Mouse (Mus musculus): ENCODE results near the gene Cyp4f13. TPM values are rescaled to one million over a fixed set of nuclear protein-coding genes. Genes with fewer than 3 reads are reported as not detected.

Cyp4f13 gene
- polyA plus RNA-seq, 1 experiment from 2014 or later, result 10.0 TPM

DNA sequence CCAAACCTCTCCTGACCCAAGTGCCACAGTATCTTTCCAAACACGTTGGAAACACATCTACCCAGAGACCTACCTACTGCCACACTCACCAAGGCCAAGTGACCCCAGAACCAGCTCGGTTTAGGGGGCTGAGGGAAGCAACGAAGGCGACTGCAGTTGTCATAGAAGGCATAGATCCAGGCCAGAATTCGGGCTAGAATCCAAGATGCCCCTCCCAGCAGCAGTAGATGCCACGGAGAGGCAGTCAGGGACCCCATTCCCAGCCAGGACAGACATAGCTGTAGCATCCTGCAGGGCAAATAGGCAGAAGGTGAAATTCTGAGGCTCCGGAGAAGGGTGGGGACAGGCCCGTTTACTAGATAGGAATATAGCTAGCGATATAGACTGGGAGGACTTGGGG, 486 bp downstream of the Cyp4f13 start:
- H3K27me3 ChIP-seq, result no peaks in the 10 kb centered on the region
- peak overlapping the region; percentile 93 for H3K4me2 ChIP-seq
- peak overlapping the region; percentile 77 for H3K9ac ChIP-seq
- H3K27ac ChIP-seq, result peak overlapping the region; percentile 85
- H3K4me1 ChIP-seq (replicated peaks), result peaks cover 19% of the 10 kb centered on the region
- WGBS, result 45% methylated on average over 9 of the region's 9 CpGs
- peak overlapping the region; percentile 80 for H3K4me3 ChIP-seq
- no peaks in the 10 kb centered on the region for H3K9me3 ChIP-seq (replicated peaks)
- H3K36me3 ChIP-seq, result no peaks in the 10 kb centered on the region
- ATAC-seq (replicated peaks; ENCODE audit: insufficient number of reproducible peaks, insufficient read depth, low FRiP score, low read depth), result no peak

DNA sequence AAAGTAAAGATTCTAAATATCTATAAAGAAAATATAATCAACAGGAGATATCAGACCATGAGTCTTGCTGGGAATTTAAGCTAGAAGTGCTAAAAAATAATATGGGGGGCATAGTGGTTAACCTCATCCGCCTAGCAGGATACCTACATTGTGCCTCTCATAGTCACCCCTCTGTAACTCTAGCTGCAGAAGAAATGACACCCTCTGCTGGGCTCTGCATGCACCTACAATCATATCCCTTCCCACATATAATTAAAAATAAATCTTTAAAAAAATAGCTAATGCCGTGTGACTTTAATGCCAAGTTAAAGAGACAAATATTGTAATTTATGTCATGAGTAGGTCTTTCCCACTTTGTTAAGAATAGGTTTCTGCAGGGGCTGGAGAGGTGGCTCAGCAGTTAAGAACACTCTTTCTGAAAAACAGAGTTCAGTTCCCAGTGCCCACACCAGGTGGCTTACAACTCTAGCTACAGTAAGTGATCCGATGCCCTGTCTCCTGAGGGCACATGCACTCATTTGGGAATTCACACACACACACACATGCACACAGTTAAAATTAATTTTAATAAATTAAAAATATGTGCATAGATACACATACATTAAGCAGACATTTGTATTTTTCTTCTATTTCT, 2.7 kb downstream of the Cyp4f13 start:
- Histone ChIP-seq H3K4me3 (no peak overlapping the region), H3K4me1 (replicated peaks) (peaks cover 19% of the 10 kb centered on the region), H3K27me3 (no peaks in the 10 kb centered on the region), H3K9ac (no peak overlapping the region), H3K4me2 (no peak overlapping the region), H3K36me3 (no peaks in the 10 kb centered on the region), H3K27ac (no peak overlapping the region), H3K9me3 (replicated peaks) (no peaks in the 10 kb centered on the region)
- WGBS, result 64% methylated on average over 3 of the region's 3 CpGs
- no peak for ATAC-seq (replicated peaks; ENCODE audit: insufficient number of reproducible peaks, insufficient read depth, low FRiP score, low read depth)

DNA sequence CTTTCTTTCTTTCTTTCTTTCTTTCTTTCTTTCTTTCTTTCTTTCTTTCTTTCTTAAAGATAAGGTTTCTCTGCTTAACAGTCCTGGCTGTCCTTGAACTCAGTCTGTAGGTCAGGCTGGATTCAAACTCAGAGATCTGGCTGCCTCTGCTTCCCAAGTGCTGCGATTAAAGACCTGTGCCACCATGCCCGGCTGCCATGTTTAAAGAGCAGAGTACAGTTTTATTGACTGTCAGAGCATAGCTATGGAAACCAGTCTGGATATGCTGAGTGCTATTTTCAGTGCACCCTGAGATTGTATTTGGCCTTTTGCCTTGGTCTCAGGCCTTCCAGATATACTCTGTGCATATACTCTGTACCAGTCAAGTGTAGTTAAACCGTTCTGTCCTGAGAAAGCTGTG, 3.5 kb downstream of the Cyp4f13 start:
- Histone ChIP-seq H3K36me3 (no peaks in the 10 kb centered on the region), H3K27me3 (no peaks in the 10 kb centered on the region), H3K9me3 (replicated peaks) (no peaks in the 10 kb centered on the region), H3K9ac (no peak overlapping the region), H3K4me2 (no peak overlapping the region), H3K27ac (no peak overlapping the region), H3K4me3 (no peak overlapping the region), H3K4me1 (replicated peaks) (peaks cover 19% of the 10 kb centered on the region)
- no peak for ATAC-seq (replicated peaks; ENCODE audit: insufficient number of reproducible peaks, insufficient read depth, low FRiP score, low read depth)
- 88% methylated on average over 3 of the region's 3 CpGs for WGBS

DNA sequence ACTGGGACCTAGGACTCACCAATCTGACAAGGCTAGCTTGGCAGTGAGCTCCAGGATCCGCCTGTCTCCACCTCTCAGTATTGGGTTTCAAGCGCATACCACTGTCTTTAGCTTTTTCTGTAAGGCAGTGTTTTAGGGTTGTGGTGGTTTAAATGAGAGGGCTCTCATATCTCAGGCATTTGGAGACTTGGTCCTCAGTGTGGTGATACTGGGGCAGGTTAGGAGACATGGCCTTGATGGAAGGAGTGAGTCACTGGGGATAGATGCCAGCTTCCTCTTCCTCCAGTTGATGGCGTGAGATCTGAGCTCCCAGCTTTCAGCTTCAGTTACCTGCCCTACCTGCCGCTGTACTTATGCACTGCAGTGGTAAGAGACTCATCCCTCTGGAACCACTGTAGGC, 7.4 kb downstream of the Cyp4f13 start:
- Histone ChIP-seq H3K36me3 (no peaks in the 10 kb centered on the region), H3K9me3 (replicated peaks) (no peaks in the 10 kb centered on the region), H3K27me3 (no peaks in the 10 kb centered on the region), H3K4me3 (no peak overlapping the region), H3K27ac (no peak overlapping the region), H3K9ac (no peak overlapping the region), H3K4me2 (no peak overlapping the region), H3K4me1 (replicated peaks) (no peaks in the 10 kb centered on the region)
- no peak for ATAC-seq (replicated peaks; ENCODE audit: insufficient number of reproducible peaks, insufficient read depth, low FRiP score, low read depth)
- WGBS, result 75% methylated on average over 4 of the region's 4 CpGs

DNA sequence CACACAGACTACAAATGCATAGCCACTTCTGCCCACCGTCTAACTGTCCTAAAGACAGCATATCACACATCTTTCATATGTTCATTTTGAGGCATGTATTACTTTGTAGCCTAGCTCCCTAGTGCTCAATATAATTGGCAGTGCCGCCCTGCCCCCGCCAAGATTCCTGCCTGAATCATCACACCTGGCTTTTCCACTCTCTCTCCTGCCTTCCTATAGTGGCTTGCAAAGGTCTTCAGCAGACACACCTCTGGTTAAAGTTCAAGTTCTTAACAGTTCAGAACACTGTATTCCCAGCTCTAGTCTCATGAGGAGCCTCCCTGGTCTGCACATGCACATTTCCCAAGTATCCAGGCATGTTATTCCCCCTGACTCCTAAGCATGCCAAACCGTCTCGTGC, 19.4 kb downstream of the Cyp4f13 start:
- Histone ChIP-seq H3K9ac (no peak overlapping the region), H3K4me2 (no peak overlapping the region), H3K36me3 (no peaks in the 10 kb centered on the region), H3K4me1 (replicated peaks) (peaks cover 5% of the 10 kb centered on the region), H3K27me3 (0 out of 2 replicates have a peak, but pooled peaks cover 3% of the 10 kb centered on the region), H3K4me3 (no peak overlapping the region), H3K27ac (no peak overlapping the region), H3K9me3 (replicated peaks) (no peaks in the 10 kb centered on the region)
- 76% methylated on average over 5 of the region's 5 CpGs for WGBS
- ATAC-seq (replicated peaks; ENCODE audit: insufficient number of reproducible peaks, insufficient read depth, low FRiP score, low read depth), result no peak

DNA sequence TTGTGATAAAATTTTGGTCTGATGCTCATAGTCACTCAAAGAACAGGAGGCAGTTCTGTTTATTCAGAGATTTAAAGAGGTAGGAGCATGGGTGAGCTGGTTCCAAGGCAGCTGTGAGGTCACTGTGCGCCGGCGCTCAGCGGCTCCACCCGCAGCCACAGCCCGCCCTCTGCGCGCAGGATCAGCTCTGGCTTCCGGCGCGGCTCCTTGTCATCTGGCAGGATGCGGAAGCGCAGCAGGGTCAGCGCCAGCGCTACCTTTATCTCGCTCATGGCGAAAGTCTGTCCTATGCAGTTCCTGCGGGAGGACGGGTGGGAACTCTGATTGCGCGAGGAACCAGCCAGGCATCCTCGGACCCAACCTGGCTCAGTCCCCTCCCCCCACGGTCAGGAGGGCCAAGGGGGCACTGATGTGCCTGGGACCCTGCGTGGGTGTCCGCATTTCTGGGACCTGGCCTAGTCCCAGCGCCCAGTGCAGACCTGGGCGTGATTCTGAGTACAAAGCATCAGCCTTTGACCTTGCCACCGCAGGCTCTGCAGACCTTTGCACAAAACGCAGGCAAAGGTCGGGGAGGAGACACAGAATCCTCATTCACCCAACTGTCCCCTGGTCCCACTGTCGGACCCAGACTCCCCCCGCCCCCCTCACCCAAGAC, 22.4 kb downstream of the Cyp4f13 start:
- Histone ChIP-seq H3K27ac (peak overlapping the region; percentile 70), H3K36me3 (no peaks in the 10 kb centered on the region), H3K4me3 (peak overlapping the region; percentile 62), H3K4me2 (peak overlapping the region; percentile 89), H3K9me3 (replicated peaks) (no peaks in the 10 kb centered on the region; the same call in 1 of the 2 replicates), H3K27me3 (0 out of 2 replicates have a peak, but pooled peaks cover 3% of the 10 kb centered on the region), H3K9ac (peak overlapping the region; percentile 65), H3K4me1 (replicated peaks) (peaks cover 5% of the 10 kb centered on the region)
- peak; percentile 85 for ATAC-seq (replicated peaks; ENCODE audit: insufficient number of reproducible peaks, insufficient read depth, low FRiP score, low read depth)
- 16% methylated on average over 32 of the region's 32 CpGs for WGBS

DNA sequence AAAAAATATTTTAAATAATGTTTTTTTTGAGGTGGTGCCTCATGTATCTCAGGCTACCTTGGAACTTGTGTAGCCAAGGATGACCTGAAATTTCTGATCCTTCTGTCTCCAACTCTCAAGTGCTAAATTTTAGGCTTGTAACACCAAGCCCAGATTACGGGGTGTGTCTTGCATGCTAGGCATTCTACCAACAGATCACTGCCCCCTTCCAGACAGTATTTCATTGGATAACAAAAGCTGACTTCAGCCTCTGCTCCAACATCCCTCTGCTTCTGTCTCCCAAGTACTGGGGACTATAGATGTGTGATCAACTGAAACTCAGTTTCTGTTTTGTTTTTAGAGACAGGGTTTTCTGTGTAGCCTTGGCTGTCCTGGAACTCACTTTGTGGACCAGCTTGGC, 23.5 kb downstream of the Cyp4f13 start:
- H3K4me2 ChIP-seq, result no peak overlapping the region
- ATAC-seq (replicated peaks; ENCODE audit: insufficient number of reproducible peaks, insufficient read depth, low FRiP score, low read depth), result no peak
- no peak overlapping the region for H3K9ac ChIP-seq
- no peak overlapping the region for H3K27ac ChIP-seq
- H3K27me3 ChIP-seq, result 0 out of 2 replicates have a peak, but pooled peaks cover 3% of the 10 kb centered on the region
- WGBS, result 96% methylated on average over 1 of the region's 1 CpGs
- no peaks in the 10 kb centered on the region for H3K36me3 ChIP-seq
- H3K9me3 ChIP-seq (replicated peaks), result no peaks in the 10 kb centered on the region; the same call in 1 of the 2 replicates
- no peak overlapping the region for H3K4me3 ChIP-seq
- H3K4me1 ChIP-seq (replicated peaks), result peaks cover 5% of the 10 kb centered on the region

DNA sequence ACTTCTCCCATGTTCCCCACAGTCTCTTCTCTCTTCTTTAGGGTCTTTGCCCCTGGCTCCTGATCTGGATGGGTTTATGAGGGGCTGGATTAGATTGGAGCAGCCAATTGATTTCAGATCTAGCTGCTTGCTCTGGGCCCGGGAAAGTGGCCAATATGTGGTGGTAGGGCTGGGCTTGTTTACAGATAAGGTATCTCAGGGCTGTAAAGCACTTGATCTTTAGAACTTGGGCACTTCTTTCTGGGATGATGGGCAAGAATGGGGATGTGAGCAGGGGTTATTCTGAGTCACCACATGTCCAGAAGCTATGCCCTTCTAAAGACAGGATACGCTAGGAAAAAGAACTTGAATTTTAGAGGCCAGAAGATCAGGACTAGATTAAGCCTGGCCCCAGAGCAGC, 28.1 kb downstream of the Cyp4f13 start:
- Histone ChIP-seq H3K4me2 (no peak overlapping the region), H3K36me3 (no peaks in the 10 kb centered on the region), H3K9ac (no peak overlapping the region), H3K27me3 (0 out of 2 replicates have a peak, but pooled peaks cover 3% of the 10 kb centered on the region), H3K4me3 (no peak overlapping the region), H3K9me3 (replicated peaks) (no peaks in the 10 kb centered on the region; the same call in 1 of the 2 replicates), H3K27ac (no peak overlapping the region), H3K4me1 (replicated peaks) (no peaks in the 10 kb centered on the region)
- no peak for ATAC-seq (replicated peaks; ENCODE audit: insufficient number of reproducible peaks, insufficient read depth, low FRiP score, low read depth)
- 49% methylated on average over 2 of the region's 2 CpGs for WGBS

DNA sequence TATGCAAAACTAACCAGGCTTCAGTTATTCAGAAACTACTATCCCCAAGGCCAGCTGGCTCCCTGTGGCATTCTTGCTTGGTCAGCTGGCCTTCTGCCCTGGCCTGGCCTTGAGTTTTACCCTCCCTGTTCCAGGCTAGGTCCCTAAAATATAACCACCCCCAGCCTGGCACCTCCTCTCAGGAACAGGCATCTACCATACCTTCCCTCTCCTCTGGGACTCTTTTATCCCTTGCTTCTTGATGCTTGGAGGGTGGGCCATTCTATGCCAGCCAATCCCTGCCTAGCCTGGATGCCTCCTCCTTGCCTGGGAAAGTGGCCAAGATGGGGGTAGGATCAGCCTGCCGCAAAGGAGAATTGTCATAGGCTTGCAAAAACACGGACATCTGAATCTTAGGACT, 30.1 kb downstream of the Cyp4f13 start, which contains the start of gene Cyp4f14:
Gene Cyp4f14 (minus strand): TSS at position 212 of the 400 bp plus-strand sequence.
- Histone ChIP-seq H3K4me2 (no peak within 1 kb of the TSS), H3K4me1 (replicated peaks) (no peaks in the 10 kb centered on the region), H3K4me3 (no peak within 1 kb of the TSS), H3K27me3 (no peaks in the 10 kb centered on the region), H3K27ac (no peak within 1 kb of the TSS), H3K36me3 (no peaks in the 10 kb centered on the region), H3K9me3 (replicated peaks) (no peaks in the 10 kb centered on the region; the same call in 1 of the 2 replicates), H3K9ac (no peak within 1 kb of the TSS)
- 51% methylated on average over 2 of the region's 2 CpGs for WGBS
- ATAC-seq (replicated peaks; ENCODE audit: insufficient number of reproducible peaks, insufficient read depth, low FRiP score, low read depth), result no peak

DNA sequence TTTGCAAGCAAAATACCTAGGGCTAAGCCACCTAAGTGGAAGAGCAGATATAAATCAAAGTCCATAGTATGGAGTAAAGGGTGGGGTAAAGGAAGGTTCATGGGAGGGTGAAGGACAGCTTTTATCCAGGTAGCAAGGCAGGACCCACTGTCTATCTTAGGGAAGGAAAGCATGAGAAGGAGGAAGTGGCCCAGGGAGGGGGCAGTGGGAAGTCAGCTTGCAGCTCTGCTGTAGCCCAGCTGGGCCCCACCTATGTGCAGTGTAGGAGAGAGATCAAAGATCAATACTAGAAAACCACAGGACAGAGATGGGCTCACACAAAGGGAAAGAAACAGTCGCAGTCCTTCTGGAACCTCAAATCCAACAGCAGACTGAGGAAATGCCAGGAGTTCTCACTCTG, 31.1 kb downstream of the Cyp4f13 start:
- no peaks in the 10 kb centered on the region for H3K36me3 ChIP-seq
- no peaks in the 10 kb centered on the region for H3K4me1 ChIP-seq (replicated peaks)
- H3K4me3 ChIP-seq, result no peak overlapping the region
- ATAC-seq (replicated peaks; ENCODE audit: insufficient number of reproducible peaks, insufficient read depth, low FRiP score, low read depth), result no peak
- no peak overlapping the region for H3K9ac ChIP-seq
- H3K27me3 ChIP-seq, result no peaks in the 10 kb centered on the region
- no peak overlapping the region for H3K27ac ChIP-seq
- H3K4me2 ChIP-seq, result no peak overlapping the region
- WGBS, result 65% methylated on average over 1 of the region's 1 CpGs
- H3K9me3 ChIP-seq (replicated peaks), result no peaks in the 10 kb centered on the region

DNA sequence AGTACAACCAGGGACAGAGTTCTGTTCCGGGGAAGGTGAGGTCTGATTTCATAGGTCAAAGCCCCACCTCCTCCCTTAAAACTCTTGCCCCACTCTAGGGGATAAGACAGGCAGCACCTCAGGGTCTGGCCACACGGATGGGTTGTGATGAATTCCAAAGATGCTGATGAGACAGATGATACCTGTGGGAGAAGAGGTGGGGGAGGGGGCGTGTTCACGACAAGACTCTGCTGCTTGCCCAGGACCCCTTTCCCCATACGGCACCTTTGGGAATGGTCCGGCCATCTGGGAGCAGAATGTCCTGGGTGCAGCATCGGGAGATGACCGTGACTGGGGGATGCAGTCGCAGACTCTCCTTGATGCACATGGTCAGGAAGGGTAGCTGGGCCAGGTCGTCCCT, 41.0 kb downstream of the Cyp4f13 start:
- peaks cover 17% of the 10 kb centered on the region for H3K27me3 ChIP-seq
- WGBS, result 67% methylated on average over 10 of the region's 10 CpGs

More for the DNA sequence above, 41.0 kb downstream of the Cyp4f13 start:
- Histone ChIP-seq H3K4me3 (no peak overlapping the region), H3K36me3 (no peaks in the 10 kb centered on the region), H3K9me3 (replicated peaks) (no peaks in the 10 kb centered on the region), H3K4me2 (no peak overlapping the region), H3K27ac (no peak overlapping the region), H3K4me1 (replicated peaks) (0 out of 2 replicates have a peak, but pooled peaks cover 3% of the 10 kb centered on the region), H3K9ac (no peak overlapping the region)
- no peak for ATAC-seq (replicated peaks; ENCODE audit: insufficient number of reproducible peaks, insufficient read depth, low FRiP score, low read depth)
